Mouse (Mus musculus) 3134 (cell line): ENCODE data around the gene Arpc2.

Source experiments
- DNase-seq: peaks from one replicate; pipeline ENCODE4 v3.0.0-alpha.2; 2011; ENCODE audit warnings: low spot score; ENCODE audit not compliant: insufficient read length; ENCODE audit errors: extremely low read depth

The Arpc2 gene

GRCm38 (mm10) chr1:74238136-74238535 is 2.3 kb downstream of the Arpc2 start:
- DNase-seq = no peak

- DNase-seq = no peak
Measured at GRCm38 (mm10) chr1:74239162-74239561, 3.3 kb downstream of the Arpc2 start.

GRCm38 (mm10) chr1:74239618-74240017 is 3.7 kb downstream of the Arpc2 start:
- DNase-seq = no peak

GRCm38 (mm10) chr1:74240311-74240710 is 4.4 kb downstream of the Arpc2 start:
- no peak for DNase-seq

- DNase-seq = no peak
Measured at GRCm38 (mm10) chr1:74240832-74241231, 4.9 kb downstream of the Arpc2 start.

- DNase-seq = no peak
Measured at GRCm38 (mm10) chr1:74245525-74245924, 9.6 kb downstream of the Arpc2 start.

- DNase-seq = peak; percentile 56
Measured at GRCm38 (mm10) chr1:74248799-74249198, 12.9 kb downstream of the Arpc2 start.

GRCm38 (mm10) chr1:74249331-74249980 is 13.6 kb downstream of the Arpc2 start:
- no peak for DNase-seq

GRCm38 (mm10) chr1:74250096-74250495 is 14.2 kb downstream of the Arpc2 start:
- no peak for DNase-seq

GRCm38 (mm10) chr1:74255704-74256345 is 19.9 kb downstream of the Arpc2 start:
- DNase-seq = no peak

GRCm38 (mm10) chr1:74256782-74257181 is 20.9 kb downstream of the Arpc2 start:
- no peak for DNase-seq

GRCm38 (mm10) chr1:74262510-74262909 is 26.6 kb downstream of the Arpc2 start:
- no peak for DNase-seq

- no peak for DNase-seq
Measured at GRCm38 (mm10) chr1:74268750-74269149, 32.9 kb downstream of the Arpc2 start.

GRCm38 (mm10) chr1:74271659-74272058 is 35.8 kb downstream of the Arpc2 start:
- DNase-seq = no peak

- DNase-seq = no peak
Measured at GRCm38 (mm10) chr1:74275015-74275414, 39.1 kb downstream of the Arpc2 start.

- no peak for DNase-seq
Measured at GRCm38 (mm10) chr1:74277041-74277440, 41.2 kb downstream of the Arpc2 start.

- DNase-seq = peak; percentile 54
Measured at GRCm38 (mm10) chr1:74277883-74278537, 42.1 kb downstream of the Arpc2 start.

GRCm38 (mm10) chr1:74278538-74278937 is 42.7 kb downstream of the Arpc2 start, which contains the start of gene Gpbar1:
Gpbar1 (plus strand) TSS chr1:74278550.
- DNase-seq = no peak

GRCm38 (mm10) chr1:74278988-74279387 is 43.1 kb downstream of the Arpc2 start:
- DNase-seq = no peak

GRCm38 (mm10) chr1:74280591-74281325 is 44.9 kb downstream of the Arpc2 start:
- DNase-seq = no peak

GRCm38 (mm10) chr1:74281372-74281771 is 45.5 kb downstream of the Arpc2 start:
- no peak for DNase-seq
